Mouse (Mus musculus) frontal cortex, postnatal 10 days (tissue): ENCODE measurements around the gene Pan2.
A peak's percentile ranks its signal among the peaks of the same experiment; 100 is the strongest.
"Not testable (repeated sequence)": the region's sequence is repeated elsewhere in the genome, so short reads cannot be mapped to it uniquely, and the experiment has no call there.

Experiments
- DNase-seq, 2 experiments: peaks; one replicate each; pipeline ENCODE4 v3.0.0; 2022; ENCODE audit warnings: low spot score in 2 of 2, mixed read lengths in 1 of 2

Gene Pan2

DNA sequence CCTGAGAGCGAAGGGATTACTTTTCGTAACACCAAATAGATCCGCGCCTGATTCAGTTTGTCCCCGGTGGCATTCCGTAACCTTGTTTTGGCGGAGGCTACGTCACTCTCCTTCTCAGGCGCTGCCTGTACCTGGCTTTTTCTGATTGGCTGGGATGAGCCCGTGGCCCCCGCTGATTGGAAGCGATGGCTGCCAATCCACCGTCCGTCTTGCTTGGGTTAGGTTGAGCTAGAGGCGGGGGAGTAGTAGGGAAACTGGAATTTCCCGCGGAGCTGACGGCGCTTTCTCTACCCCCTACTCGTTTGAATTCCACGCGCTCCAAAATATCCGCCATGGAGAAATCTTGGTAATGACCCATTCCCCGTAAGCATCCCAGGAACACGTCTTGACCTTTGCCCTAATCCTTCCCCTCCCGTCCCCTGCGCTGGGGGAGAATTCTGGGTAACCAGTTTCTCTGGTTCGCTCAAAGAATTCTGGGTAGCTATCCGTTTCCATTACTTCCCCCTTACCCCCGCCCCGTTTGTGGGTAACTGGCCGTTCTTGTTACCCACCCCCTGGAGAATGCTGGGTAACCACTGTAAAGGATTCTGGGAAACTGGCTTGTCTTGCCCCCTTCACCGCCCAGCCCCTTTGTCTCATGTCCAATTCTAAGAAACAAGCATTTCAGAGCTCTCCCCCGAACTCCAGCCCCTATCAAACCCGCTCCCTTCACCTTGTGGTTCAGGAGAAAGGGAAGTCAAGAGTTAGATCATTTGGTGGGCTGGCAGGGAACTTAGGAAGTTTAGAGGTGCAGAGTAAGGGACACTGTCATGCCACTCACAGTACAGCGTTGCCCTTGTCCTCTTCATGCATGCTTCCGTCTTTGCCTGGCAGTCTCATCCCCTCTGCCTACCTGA lies at the start of gene Pan2:
Gene Pan2, plus strand, starts transcription at position 210 of the 896 bp plus-strand sequence.
- peak; percentile 100 for DNase-seq

- no peak for DNase-seq
Observed at GRCm38 (mm10) chr10:128253677-128254255, 49.4 kb upstream of the Pan2 start, which contains the start of gene Apon. Gene Apon (plus strand): TSS chr10:128254096.

GRCm38 (mm10) chr10:128255925-128256324 lies 47.2 kb upstream of the Pan2 start:
- DNase-seq = no peak

GRCm38 (mm10) chr10:128256328-128256727 lies 46.8 kb upstream of the Pan2 start:
- no peak for DNase-seq

DNA sequence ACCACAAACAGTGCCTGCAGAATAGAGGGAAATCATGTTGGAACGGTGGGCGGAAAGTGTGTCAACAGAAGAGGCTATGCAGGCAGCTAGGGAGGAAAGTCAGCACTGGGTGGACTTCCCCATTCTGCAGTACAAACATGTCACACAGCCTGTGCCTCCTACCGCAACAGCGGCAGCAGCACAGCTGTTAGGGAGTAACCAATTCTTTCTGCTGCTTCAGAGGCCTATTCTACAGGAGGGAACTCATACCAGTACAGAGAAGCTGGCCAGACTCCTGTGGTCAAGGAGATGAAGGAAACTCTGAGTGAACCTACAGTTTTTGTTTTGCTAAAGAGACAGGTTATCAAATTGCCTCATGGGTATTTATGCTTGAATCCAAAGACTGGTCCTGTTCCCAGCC lies 44.2 kb upstream of the Pan2 start:
- no peak for DNase-seq

- no peak for DNase-seq
Observed at GRCm38 (mm10) chr10:128259946-128260345, 43.2 kb upstream of the Pan2 start.

DNA sequence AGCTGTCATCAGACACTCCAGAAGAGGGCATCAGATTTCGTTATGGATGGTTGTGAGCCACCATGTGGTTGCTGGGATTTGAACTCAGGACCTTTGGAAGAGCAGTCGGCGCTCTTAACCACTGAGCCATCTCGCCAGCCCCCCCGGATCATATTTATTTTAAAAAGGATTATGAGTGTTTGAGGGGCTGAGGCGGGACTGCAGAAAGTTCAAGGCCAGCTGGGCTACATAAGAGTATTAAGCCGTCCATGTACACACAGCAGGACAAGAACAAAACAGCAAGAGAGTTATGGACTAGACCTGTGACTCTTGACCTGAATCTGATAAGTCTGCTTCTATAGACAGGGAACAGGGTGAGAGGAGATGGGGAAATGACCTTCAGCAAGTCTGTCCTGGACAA lies 42.8 kb upstream of the Pan2 start:
- DNase-seq = not testable (repeated sequence)

DNA sequence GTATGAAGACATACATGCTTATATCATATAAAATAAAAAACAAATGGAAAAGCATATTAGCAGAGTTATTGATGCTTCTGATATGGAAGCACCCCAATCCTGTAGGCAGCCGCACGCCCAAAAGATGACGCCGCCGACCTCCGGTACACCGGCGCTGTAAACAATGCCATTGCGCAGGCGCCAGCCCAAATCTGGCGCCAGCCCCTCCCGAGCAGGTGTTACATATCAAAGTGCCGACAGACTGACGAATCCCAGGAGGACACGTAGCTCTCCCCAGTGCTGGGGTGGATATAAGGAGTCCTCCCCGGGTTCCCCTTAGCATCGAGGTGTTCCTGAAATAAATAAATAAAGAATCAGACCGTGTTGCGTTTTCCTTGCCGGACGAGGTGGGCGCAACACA lies 40.8 kb upstream of the Pan2 start:
- no peak for DNase-seq

- no peak for DNase-seq
Observed at GRCm38 (mm10) chr10:128263393-128264310, 39.5 kb upstream of the Pan2 start.

DNA sequence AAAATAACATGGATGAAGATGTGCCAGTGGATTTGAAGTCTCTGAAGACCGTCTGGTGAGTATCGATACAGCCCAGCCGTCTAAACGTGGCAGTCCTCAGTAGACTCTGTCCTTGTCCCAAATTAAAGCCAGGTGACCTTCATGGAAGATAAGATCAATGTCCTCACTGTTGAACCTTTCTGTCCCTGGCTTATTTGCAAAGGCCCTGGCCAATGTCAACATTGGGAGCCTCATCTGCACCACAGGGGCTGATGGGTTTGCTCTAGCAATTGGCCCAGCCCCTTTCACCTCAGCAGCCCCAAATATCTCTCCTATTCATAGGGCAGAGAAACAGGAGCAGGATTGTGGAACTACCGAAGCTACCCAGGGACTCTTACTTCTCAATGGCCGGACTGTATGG lies 34.8 kb upstream of the Pan2 start, which contains the start of gene Apof:
Gene Apof, plus strand, starts transcription at position 301 of the 400 bp plus-strand sequence.
- no peak for DNase-seq

- DNase-seq = no peak
Observed at GRCm38 (mm10) chr10:128269206-128269910, 33.8 kb upstream of the Pan2 start.

DNA sequence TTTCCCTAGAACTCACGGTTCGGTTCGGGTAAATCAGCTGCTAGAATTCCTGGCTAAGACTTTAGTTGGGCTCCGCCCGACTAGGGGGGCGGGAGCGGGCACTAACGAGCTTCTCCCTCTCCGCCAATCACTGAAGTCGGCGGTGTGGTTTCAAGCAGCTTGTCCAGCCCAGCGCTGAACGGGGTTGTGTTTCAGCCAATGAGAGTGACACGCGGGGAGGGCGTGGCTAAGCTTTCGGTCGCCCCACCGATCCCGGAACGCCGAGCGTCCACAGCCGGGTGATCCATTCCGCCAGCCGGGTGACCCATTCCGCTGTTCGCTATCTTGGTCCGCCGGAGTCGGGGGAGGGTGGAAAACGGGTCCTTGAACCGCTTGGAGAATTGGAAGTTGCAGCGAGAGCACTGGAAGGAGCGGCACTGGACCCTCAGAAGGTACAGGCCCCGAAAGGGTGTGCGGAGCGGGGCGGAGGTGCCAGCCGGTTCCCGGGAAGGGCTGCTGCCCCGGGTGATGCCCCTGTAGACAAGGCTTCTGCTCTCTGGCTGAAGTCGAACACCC lies 32.8 kb upstream of the Pan2 start, which contains the start of gene Stat2:
Gene Stat2, plus strand, starts transcription at position 273 of the 555 bp plus-strand sequence.
- peak; percentile 95 to 96 for DNase-seq

DNA sequence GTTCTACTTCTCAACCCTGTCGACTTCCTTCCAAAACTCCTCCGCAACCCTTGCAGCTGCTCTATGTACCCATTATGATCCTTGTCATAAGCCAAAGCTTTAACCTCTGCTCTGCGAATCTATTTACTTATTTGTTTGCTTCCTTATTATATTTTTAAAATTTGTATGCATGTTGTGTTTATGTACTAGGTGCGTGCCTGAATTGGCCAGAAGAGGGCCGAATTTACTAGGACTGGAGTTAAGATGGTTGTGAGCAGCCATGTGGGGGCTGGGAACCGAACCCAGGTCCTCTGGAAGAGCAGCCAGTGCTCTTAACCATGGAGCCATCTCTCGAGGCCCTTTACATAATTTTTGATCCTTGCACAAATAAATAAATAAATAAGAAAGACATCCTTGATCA lies 32.3 kb upstream of the Pan2 start:
- no peak for DNase-seq

DNA sequence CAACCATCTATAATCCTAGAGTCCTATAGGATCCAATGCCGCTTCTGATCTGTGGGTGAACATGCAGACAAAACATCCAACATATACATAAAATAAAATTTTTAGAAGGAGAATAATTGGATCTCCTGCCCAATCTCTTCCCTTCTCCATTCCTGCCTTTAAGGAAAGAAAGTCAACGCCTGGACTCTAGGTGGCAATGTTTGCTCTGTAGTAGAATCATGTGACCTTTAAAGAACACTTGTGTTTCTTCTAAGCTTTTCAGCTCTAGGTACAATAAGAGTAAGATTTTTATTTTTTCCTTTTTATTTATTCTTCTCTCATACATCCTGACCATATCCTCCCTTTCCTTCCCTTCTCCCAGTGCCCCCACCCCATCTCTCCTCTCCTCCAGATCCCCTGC lies 31.3 kb upstream of the Pan2 start:
- no peak for DNase-seq

GRCm38 (mm10) chr10:128272819-128273439 lies 30.2 kb upstream of the Pan2 start:
- DNase-seq = not testable (repeated sequence)

- not testable (repeated sequence) for DNase-seq
Observed at GRCm38 (mm10) chr10:128275374-128275773, 27.8 kb upstream of the Pan2 start.

DNA sequence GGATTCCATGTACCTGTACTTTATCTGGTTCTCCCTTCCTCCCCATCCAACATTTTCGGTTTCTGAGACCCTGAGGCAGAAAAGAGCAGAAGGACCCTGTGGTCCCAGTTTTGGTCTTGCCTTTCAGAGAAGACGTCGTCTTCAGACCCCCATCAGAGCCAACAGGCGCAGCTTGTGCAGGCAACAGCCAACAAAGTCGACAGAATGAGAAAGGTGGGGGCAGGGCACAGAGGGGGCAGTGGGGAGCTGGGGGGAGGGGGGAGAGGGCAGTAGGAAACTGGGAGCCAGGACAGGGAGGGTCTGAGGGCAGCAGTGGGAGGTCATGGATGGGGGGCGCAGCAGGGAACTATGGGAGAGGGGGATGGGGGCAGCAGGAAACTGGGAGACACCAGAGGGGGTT lies 25.0 kb upstream of the Pan2 start:
- DNase-seq = no peak

DNA sequence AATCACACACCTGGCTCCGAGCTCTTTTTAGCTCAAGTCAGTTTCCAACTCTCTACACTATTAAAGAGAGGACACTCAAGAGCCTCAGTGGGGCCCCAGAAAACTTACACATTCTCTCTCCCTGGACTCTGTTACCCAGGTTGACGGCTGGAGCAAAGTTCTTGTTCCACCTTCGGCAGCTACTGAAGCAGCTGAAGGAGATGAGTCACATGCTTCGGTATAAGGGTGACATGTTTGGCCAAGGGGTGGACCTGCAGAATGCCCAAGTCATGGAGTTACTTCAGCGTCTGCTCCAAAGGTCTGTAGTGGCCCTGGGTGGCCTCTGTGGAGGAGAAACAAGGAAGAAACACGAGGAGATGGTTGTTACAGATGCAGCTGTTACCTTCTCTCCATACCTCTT lies 22.2 kb upstream of the Pan2 start:
- DNase-seq = no peak

DNA sequence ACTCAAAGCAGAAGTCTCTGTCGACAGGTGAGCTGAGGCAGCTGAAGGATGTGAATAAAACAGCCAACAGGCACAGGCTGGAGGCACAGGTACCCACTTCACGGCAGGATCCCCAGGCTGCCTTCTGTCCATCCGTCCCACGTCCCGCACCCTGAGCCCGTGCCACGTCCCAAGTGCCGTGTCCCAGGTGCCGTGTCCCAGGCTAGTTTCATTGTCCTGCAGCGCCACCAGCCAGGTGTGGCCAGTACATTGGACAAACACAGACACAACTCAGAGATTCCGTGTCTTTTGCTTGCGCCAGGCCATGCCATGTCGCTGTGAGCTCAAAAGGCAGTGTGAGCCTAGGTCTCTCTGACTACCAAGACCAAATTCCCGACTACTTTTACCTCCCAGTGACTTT lies 21.5 kb upstream of the Pan2 start:
- no peak for DNase-seq

GRCm38 (mm10) chr10:128282886-128283450 lies 20.2 kb upstream of the Pan2 start:
- DNase-seq = no peak
